Mouse (Mus musculus) megakaryocyte, embryonic 14.5 days (primary cell): ENCODE results near the gene Thap3.

Experiments used
- FLI1 ChIP-seq: IDR thresholded peaks from 2 replicates; pipeline ENCODE4 v1.6.1; 2012; ENCODE audit warnings: low read length, inconsistent platforms, mixed read lengths
- GATA1 ChIP-seq: IDR thresholded peaks from 3 replicates; pipeline ENCODE4 v1.6.1; 2012; ENCODE audit warnings: mixed read lengths, low read length, inconsistent platforms, borderline replicate concordance

DNA sequence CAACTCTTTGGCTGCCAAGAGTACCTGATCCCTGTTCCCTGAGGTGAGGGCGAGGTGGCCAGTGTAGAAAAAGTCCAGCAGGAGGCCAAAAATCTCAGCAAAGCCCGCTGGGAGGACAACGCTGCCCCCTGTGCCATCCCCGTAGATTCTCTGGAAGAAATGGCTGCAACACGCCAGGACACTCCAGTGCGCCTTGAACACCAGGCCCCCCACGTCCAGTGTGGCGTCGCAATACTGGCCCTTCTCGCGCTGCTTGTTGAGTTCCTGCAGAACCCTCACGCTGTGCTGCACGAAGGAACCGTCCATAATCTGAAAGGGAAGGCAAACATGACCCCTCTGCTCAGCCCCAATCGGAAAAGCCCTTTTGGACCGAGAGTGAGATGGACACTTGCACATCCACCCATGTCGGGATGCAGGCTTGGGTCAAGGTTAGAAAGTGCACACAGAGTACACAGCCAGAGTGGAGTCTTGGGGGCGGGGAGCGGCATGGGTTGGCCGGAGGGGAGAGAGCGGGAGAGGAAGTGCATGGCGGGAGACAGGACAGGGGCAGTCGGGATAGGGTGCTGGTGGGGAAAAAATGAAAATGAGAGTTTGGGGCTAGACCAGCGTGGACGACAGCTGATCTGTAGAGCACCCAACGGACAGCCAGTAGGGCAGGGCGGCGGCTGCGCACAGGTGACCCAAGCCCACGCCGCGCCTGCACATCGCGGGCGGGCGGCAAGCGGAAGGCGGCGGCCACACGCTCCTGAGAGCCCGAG lies 38.1 kb upstream of the Thap3 start:
- no peak for TF ChIP-seq GATA1
- TF ChIP-seq FLI1 = no peak
